Mouse (Mus musculus) gastrocnemius, postnatal 25 days (tissue): Measurements from ENCODE around the gene Eme1. TPM values are rescaled to one million over a fixed set of nuclear protein-coding genes. Genes with fewer than 3 reads are reported as not detected.

Source experiments
- DNase-seq: peaks from one replicate; pipeline ENCODE4 v3.0.0; 2022
- total RNA-seq, 2 experiments: library from RNA; stranded (reverse); gene quantifications; 1 replicate in 1 of 2; 2 replicates in 1 of 2; pipeline ENCODE4 v1.2.3; 2021

Eme1 gene
- total RNA-seq, 2 experiments from 2014 or later: 0.48 TPM; not detected in 1

GRCm38 (mm10) chr11:94646457-94646856 lies 7.3 kb downstream of the Eme1 start:
- no peak for DNase-seq

GRCm38 (mm10) chr11:94644461-94645219 lies 9.1 kb downstream of the Eme1 start:
- no peak for DNase-seq

GRCm38 (mm10) chr11:94634431-94634830 lies 19.3 kb downstream of the Eme1 start:
- no peak for DNase-seq

- no peak for DNase-seq
These were observed 20.8 kb downstream of the Eme1 start for GRCm38 (mm10) chr11:94632988-94633387.

GRCm38 (mm10) chr11:94631969-94632368 lies 21.8 kb downstream of the Eme1 start:
- no peak for DNase-seq

- peak; percentile 48 for DNase-seq
These were observed 23.4 kb downstream of the Eme1 start for GRCm38 (mm10) chr11:94630199-94631011.

- DNase-seq: no peak
These were observed 23.9 kb downstream of the Eme1 start for GRCm38 (mm10) chr11:94629884-94630198.

GRCm38 (mm10) chr11:94629199-94629883 lies 24.4 kb downstream of the Eme1 start, which contains the start of gene Lrrc59:
Lrrc59 (plus strand) TSS chr11:94629767.
- peak; percentile 90 for DNase-seq

GRCm38 (mm10) chr11:94622162-94622561 lies 31.6 kb downstream of the Eme1 start:
- no peak for DNase-seq

GRCm38 (mm10) chr11:94621458-94621852 lies 32.3 kb downstream of the Eme1 start:
- no peak for DNase-seq

GRCm38 (mm10) chr11:94620766-94621457 lies 32.9 kb downstream of the Eme1 start:
- no peak for DNase-seq

GRCm38 (mm10) chr11:94617646-94618045 lies 36.1 kb downstream of the Eme1 start:
- no peak for DNase-seq

- no peak for DNase-seq
These were observed 38.3 kb downstream of the Eme1 start for GRCm38 (mm10) chr11:94615494-94615893.

GRCm38 (mm10) chr11:94614603-94615002 lies 39.2 kb downstream of the Eme1 start:
- DNase-seq: no peak

- no peak for DNase-seq
These were observed 42.7 kb downstream of the Eme1 start for GRCm38 (mm10) chr11:94610744-94611740.

- no peak for DNase-seq
These were observed 51.3 kb downstream of the Eme1 start for GRCm38 (mm10) chr11:94602356-94602955.

- peak; percentile 88 for DNase-seq
These were observed 52.2 kb downstream of the Eme1 start, which contains the start of gene Acsf2 for GRCm38 (mm10) chr11:94601321-94602281. Acsf2 (minus strand) TSS chr11:94601871.

- DNase-seq: no peak
These were observed 53.3 kb downstream of the Eme1 start for GRCm38 (mm10) chr11:94600447-94600846.
